Mouse (Mus musculus) kidney, postnatal 0 days (tissue): ENCODE results near the gene Ccdc120. TPM values are rescaled to one million over a fixed set of nuclear protein-coding genes. Genes with fewer than 3 reads are reported as not detected.

Experiments used
- ATAC-seq: fragments of 200-750 bp; cut with Nextera tagmentation; replicated peaks from 2 replicates; pipeline ENCODE4 v1.8.0; 2017; ENCODE audit warnings: low read depth, moderate number of reproducible peaks, moderate TSS enrichment, moderate library complexity; ENCODE audit not compliant: low FRiP score
- DNase-seq: peaks from one replicate; pipeline ENCODE4 v3.0.0-alpha.2; 2016; ENCODE audit warnings: low spot score
- H3K27ac ChIP-seq: fragments of 300-500 bp; sonication (generic); 2 replicates; pipeline ENCODE4 v1.5.1; 2014; ENCODE audit warnings: mild to moderate bottlenecking
- H3K27me3 ChIP-seq: fragments of 300-500 bp; sonication (generic); 2 replicates; pipeline ENCODE4 v1.6.1; 2014; ENCODE audit warnings: low read length, mixed read lengths; ENCODE audit not compliant: insufficient read depth
- H3K36me3 ChIP-seq: fragments of 300-500 bp; sonication (generic); 2 replicates; pipeline ENCODE4 v1.6.1; 2014; ENCODE audit warnings: low read length, mixed read lengths; ENCODE audit not compliant: insufficient read depth
- H3K4me1 ChIP-seq: fragments of 300-500 bp; sonication (generic); replicated peaks from 2 replicates; pipeline ENCODE4 v1.6.1; 2014; ENCODE audit warnings: antibody characterized with exemption, low read length, mixed read lengths; ENCODE audit not compliant: insufficient read depth
- H3K4me2 ChIP-seq: fragments of 300-500 bp; sonication (generic); 2 replicates; pipeline ENCODE4 v1.6.1; 2014; ENCODE audit warnings: mild to moderate bottlenecking, low read length, moderate library complexity, mixed read lengths
- H3K4me3 ChIP-seq: fragments of 300-500 bp; sonication (generic); replicated peaks from 2 replicates; pipeline ENCODE4 v1.5.1; 2014; ENCODE audit warnings: low read depth, low read length
- H3K9ac ChIP-seq: fragments of 300-500 bp; sonication (generic); 2 replicates; pipeline ENCODE4 v1.6.1; 2014; ENCODE audit warnings: low read depth, low read length
- H3K9me3 ChIP-seq: fragments of 300-500 bp; sonication (generic); replicated peaks from 2 replicates; pipeline ENCODE4 v1.6.1; 2016; ENCODE audit warnings: low read length, inconsistent platforms, mixed read lengths
- CTCF ChIP-seq: IDR thresholded peaks from 2 replicates; pipeline ENCODE4 v1.5.1; 2016; ENCODE audit warnings: antibody characterized with exemption, low read depth, mild to moderate bottlenecking, moderate library complexity
- whole genome bisulfite sequencing: fragments of 180-500 bp; shearing (Covaris S2); extraction: QIAGEN DNeasy Blood & Tissue Kit; methylation state at CpG from one replicate; pipeline ENCODE4 v1.1.7; 2014; 5-methylcytosine and 5-hydroxymethylcytosine counted together
- polyA plus RNA-seq: library from polyadenylated mRNA; unstranded; fragments of >200 nt; fragmentation: Nextera tagmentation; extraction: Ambion mirVana; gene quantifications from 2 replicates; pipeline ENCODE4 v1.2.1, GENCODE M21; 2015

The Ccdc120 gene
- polyA plus RNA-seq, 1 experiment from 2014 or later: 16.8 TPM

DNA sequence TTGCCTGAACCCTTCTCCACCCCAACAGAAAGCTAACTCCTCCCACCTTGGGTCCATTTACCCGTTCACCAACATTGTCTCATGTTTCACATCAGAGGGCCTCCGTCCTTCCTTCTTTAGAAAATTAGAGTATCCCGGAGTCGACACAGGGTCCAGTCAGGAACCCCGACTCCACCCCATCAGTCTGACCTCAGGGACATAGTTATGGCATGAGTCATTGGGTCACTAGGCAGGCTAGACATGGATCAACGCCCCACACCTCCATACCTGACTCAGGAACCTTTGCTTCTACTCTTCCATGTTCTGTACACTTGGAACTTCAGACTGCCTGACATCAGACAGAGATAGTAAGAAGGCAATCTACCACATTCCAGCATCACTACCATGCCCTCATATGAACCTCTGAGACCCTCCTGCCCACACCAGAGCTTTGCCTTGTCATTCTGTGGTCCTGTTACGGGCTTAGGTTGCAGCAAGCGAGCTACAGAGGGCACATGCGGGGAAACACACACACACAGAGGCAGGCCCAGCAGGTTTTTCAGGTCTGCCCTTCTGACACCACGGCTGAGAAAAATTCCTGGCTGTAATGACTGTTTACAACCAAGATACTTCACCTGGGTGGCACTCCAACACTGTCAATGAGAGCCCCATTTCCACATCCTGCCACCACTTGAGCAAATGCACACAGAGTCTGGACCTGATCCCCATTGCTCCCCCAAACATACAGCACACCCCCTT is 10.5 kb downstream of the Ccdc120 start:
- DNase-seq (peak; percentile 44), ATAC-seq (peak; percentile 69; the same call in 1 of the 2 replicates)
- 52% methylated on average over 10 of the region's 10 CpGs for WGBS
- Histone ChIP-seq H3K4me1 (no peaks in the 10 kb centered on the region), H3K27ac (peak overlapping the region; percentile 77), H3K9ac (no peak overlapping the region), H3K9me3 (no peaks in the 10 kb centered on the region), H3K4me2 (peak overlapping the region; percentile 32; the same call in 1 of the 2 replicates), H3K4me3 (no peak overlapping the region), H3K27me3 (no peaks in the 10 kb centered on the region), H3K36me3 (0 out of 2 replicates have a peak, but pooled peaks cover 3% of the 10 kb centered on the region)
- TF ChIP-seq CTCF: no peak

DNA sequence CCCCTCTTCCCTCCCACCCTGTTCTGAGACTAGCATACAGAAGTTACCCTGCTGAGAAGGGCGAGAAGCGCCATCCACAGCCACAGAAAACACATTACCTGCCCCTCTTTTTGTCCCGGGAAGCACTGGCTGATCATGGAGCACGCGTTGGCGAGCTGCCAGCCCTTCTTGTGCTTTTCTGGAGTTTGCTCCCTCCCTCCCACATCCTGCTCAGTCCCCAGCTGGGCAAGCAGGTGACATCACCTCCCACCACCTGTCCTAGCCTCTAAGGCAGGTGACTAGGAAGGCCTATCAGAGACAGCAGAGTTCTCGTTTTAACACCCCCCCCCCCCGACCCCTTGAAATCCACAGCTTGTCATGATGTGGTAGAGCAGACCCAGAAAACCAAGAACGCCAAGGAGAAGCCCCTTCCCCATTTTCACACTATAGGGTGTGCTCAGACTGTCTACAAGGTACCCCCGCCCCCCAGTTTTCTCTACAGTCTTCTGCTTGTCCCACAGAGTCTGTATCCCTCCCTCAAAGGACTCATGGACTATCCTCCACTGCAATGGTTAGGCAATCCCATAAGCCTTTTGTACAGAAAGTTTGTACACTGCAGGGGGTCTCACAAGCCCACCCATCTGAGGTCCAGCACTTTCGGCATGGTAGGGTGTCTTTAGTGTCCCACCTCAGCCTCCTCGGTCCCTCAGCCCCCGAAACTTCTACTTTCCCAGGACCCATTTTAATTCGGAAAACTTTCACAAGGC is 11.2 kb downstream of the Ccdc120 start:
- Histone ChIP-seq H3K9ac (no peak overlapping the region), H3K4me1 (no peaks in the 10 kb centered on the region), H3K27ac (peak overlapping the region; percentile 77), H3K4me2 (peak overlapping the region; percentile 27), H3K9me3 (no peaks in the 10 kb centered on the region), H3K27me3 (no peaks in the 10 kb centered on the region), H3K4me3 (no peak overlapping the region), H3K36me3 (0 out of 2 replicates have a peak, but pooled peaks cover 3% of the 10 kb centered on the region)
- DNase-seq (peak; percentile 50), ATAC-seq (peak; percentile 86)
- 65% methylated on average over 14 of the region's 14 CpGs for WGBS
- no peak for TF ChIP-seq CTCF

DNA sequence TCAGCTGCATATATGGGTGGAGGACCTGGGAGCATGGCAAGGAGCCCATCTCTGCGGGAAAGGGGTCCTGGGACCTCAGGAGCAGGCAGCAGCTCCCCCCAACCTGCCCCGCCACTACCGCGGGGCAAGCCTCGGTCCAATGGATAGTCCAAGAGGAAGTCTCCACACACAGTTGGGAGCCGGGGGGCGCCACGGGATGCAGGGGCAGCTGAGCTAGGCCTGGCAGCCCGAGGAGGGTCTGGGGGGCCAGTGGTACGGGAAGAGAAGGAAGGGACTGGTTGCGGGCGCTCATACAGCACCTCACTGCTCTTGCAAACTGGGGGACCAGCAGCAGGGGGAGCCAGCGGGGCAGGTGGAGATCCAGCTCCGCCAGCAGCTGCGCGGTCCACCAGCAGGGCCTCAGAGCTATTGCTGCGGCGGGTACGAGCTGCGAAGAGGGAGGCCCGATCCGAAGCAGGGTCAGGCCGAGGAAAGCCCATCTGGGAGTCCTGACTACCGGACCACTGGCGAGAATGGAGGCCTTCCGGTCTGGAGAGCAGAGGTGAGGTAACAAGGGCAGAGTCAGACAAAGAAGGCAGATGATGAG is 17.0 kb downstream of the Ccdc120 start:
- ATAC-seq (peak; percentile 38; the same call in 1 of the 2 replicates), DNase-seq (peak; percentile 42)
- WGBS: 48% methylated on average over 25 of the region's 26 CpGs
- no peak overlapping the region for H3K9ac ChIP-seq
- no peaks in the 10 kb centered on the region for H3K27me3 ChIP-seq
- H3K4me1 ChIP-seq: no peaks in the 10 kb centered on the region
- no peak overlapping the region for H3K4me3 ChIP-seq
- peak; percentile 65 for TF ChIP-seq CTCF
- H3K27ac ChIP-seq: no peak overlapping the region
- 0 out of 2 replicates have a peak, but pooled peaks cover 3% of the 10 kb centered on the region for H3K36me3 ChIP-seq
- no peaks in the 10 kb centered on the region for H3K9me3 ChIP-seq
- H3K4me2 ChIP-seq: no peak overlapping the region

DNA sequence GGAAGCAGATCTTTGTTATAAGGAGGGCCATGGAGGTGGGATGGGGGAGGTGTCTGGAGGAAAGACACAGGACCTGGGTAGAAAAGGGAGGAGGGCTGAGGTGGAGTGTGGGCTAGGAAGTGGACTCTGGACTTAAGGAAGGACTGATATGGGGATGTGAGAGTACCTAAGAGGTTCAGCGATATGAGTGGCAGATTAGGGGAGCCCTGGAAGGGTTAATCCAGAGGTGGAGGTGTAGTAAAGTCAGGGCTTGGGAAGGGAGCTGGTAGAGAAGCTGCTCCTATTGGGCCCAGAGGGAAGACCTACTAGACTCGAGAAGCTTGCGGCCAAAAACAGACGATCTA is 21.8 kb downstream of the Ccdc120 start:
- Histone ChIP-seq H3K36me3 (no peaks in the 10 kb centered on the region), H3K9me3 (no peaks in the 10 kb centered on the region), H3K9ac (no peak overlapping the region; the same call in 1 of the 2 replicates), H3K4me3 (peak overlapping the region; percentile 37), H3K4me2 (peak overlapping the region; percentile 56), H3K27me3 (no peaks in the 10 kb centered on the region), H3K4me1 (no peaks in the 10 kb centered on the region), H3K27ac (no peak overlapping the region)
- ATAC-seq: no peak
- 39% methylated on average over 4 of the region's 4 CpGs for WGBS
- TF ChIP-seq CTCF: no peak
- no peak for DNase-seq

DNA sequence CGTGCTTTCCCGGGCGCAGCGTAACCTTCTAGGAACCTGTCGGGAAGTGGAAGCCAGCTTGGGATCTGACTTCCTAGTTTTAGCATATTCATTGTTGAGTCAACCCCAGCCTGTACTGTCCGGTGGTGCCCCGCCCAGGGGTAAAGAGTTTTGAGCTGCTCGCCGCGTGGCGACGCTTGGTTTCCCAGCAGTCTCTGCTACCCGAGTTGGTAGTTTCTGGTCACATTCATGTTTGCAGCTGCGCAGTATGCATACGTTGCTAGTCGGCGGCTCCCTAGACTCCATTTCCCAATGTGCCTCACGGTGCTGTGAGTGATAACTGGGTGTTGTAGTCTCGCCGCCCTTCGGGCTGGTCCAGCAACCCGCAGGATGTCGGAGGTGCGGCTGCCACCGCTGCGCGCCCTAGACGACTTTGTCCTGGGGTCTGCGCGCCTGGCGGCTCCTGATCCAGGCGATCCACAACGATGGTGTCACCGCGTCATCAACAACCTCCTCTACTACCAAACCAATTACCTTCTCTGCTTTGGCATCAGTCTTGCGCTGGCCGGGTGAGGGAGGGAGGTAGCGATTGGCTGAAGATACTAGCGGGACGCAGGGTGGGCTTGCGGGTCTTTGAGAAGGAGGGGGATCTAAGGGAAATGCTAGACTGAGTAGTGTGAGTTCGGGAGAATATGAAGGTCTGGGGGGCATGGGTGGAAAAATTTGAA is 22.3 kb downstream of the Ccdc120 start, which contains the start of gene Praf2:
Gene Praf2 (plus strand): TSS at position 225 of the 707 bp plus-strand sequence.
- Histone ChIP-seq H3K4me2 (peak within 1 kb of the TSS; percentile 56), H3K9me3 (no peaks in the 10 kb centered on the region), H3K9ac (peak within 1 kb of the TSS; percentile 27; the same call in 1 of the 2 replicates), H3K4me3 (peak within 1 kb of the TSS; percentile 37), H3K27ac (peak within 1 kb of the TSS; percentile 47; the same call in 1 of the 2 replicates), H3K36me3 (no peaks in the 10 kb centered on the region), H3K4me1 (no peaks in the 10 kb centered on the region), H3K27me3 (no peaks in the 10 kb centered on the region)
- peak; percentile 89 for DNase-seq
- WGBS: 28% methylated on average over 42 of the region's 42 CpGs
- peak; percentile 90 for ATAC-seq
- 0 out of 2 replicates have a peak, but pooled peaks have one; percentile 5 for TF ChIP-seq CTCF

DNA sequence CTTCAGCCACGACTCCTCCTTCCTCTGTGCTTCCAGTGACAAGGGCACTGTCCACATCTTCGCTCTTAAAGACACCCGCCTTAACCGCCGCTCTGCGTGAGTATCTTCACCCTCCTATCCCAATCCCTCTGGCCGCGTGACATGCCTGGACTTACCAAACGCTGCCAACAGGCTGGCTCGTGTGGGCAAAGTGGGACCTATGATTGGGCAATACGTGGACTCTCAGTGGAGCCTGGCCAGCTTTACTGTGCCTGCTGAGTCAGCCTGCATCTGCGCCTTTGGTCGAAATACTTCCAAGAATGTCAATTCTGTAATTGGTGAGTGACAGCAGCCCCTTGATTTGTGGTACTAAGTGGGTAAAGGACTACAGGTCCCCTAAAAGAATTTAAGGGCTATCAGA is 23.5 kb downstream of the Ccdc120 start:
- Histone ChIP-seq H3K9me3 (no peaks in the 10 kb centered on the region), H3K36me3 (no peaks in the 10 kb centered on the region), H3K4me1 (no peaks in the 10 kb centered on the region), H3K9ac (no peak overlapping the region), H3K4me2 (no peak overlapping the region), H3K27ac (no peak overlapping the region), H3K27me3 (no peaks in the 10 kb centered on the region), H3K4me3 (no peak overlapping the region)
- ATAC-seq: no peak
- no peak for TF ChIP-seq CTCF
- 87% methylated on average over 13 of the region's 13 CpGs for WGBS
- no peak for DNase-seq
